In genomic region chr16:76773466-76773865, GRCm38 (mm10) we compare ENCODE assay signal across 28 mouse cellular contexts.
"Had no signal": no experiment of that assay in that cellular context is flagged by ENCODE, and none has a peak within 500 bp of the region (broad histone marks: within the 10 kb centered on the region; RNA-seq: fewer than 3 reads in every experiment).

No protein-coding gene starts in this region.

- H3K4me2 ChIP-seq: embryonic facial prominence, embryonic 12.5 days; embryonic facial prominence, embryonic 13.5 days; embryonic facial prominence, embryonic 15.5 days; forebrain, embryonic 12.5 days; forebrain, embryonic 13.5 days; forebrain, embryonic 15.5 days had no signal

- H3K4me1 ChIP-seq: embryonic facial prominence, embryonic 10.5 days; embryonic facial prominence, embryonic 12.5 days; embryonic facial prominence, embryonic 13.5 days; embryonic facial prominence, embryonic 15.5 days; forebrain, embryonic 10.5 days; forebrain, embryonic 12.5 days; forebrain, embryonic 13.5 days; forebrain, embryonic 15.5 days had no signal

- ATAC-seq: forebrain, embryonic 13.5 days; forebrain, embryonic 14.5 days; forebrain, embryonic 15.5 days; forebrain, embryonic 16.5 days; forebrain, postnatal 0 days had no signal

- H3K9me3 ChIP-seq: embryonic facial prominence, embryonic 10.5 days; embryonic facial prominence, embryonic 12.5 days; embryonic facial prominence, embryonic 13.5 days; embryonic facial prominence, embryonic 15.5 days; forebrain, embryonic 10.5 days; forebrain, embryonic 12.5 days; forebrain, embryonic 13.5 days; forebrain, embryonic 15.5 days had no signal

- H3K4me3 ChIP-seq: embryonic facial prominence, embryonic 10.5 days; embryonic facial prominence, embryonic 12.5 days; embryonic facial prominence, embryonic 13.5 days; embryonic facial prominence, embryonic 15.5 days; erythroblast, embryonic 14.5 days; forebrain, embryonic 10.5 days; forebrain, embryonic 12.5 days; forebrain, embryonic 13.5 days; forebrain, embryonic 15.5 days; gastrocnemius, adult 2 months; heart, adult 2 months had no signal

- DNase-seq: cerebellum, adult 8-10 months; cerebellum, adult 9-10 months; cerebellum, adult 9-11 months; cerebellum, postnatal 10 days; cerebellum, postnatal 14 days; cerebellum, postnatal 25 days; cerebellum, postnatal 36 days; embryo, embryonic 11 days; forebrain, postnatal 0 days; gastrocnemius, adult 2 months; gastrocnemius, postnatal 10 days; gastrocnemius, postnatal 14 days; gastrocnemius, postnatal 25 days; gastrocnemius, postnatal 36 days; heart, adult 11 months; heart, adult 18-20 months; heart, adult 2 months had no signal

- H3K27ac ChIP-seq: embryonic facial prominence, embryonic 10.5 days; embryonic facial prominence, embryonic 12.5 days; embryonic facial prominence, embryonic 13.5 days; embryonic facial prominence, embryonic 15.5 days; forebrain, embryonic 10.5 days; forebrain, embryonic 12.5 days; forebrain, embryonic 13.5 days; forebrain, embryonic 15.5 days; gastrocnemius, adult 2 months; heart, adult 2 months had no signal

- H3K27me3 ChIP-seq: embryonic facial prominence, embryonic 12.5 days; embryonic facial prominence, embryonic 13.5 days; embryonic facial prominence, embryonic 15.5 days; forebrain, embryonic 12.5 days; forebrain, embryonic 13.5 days; forebrain, embryonic 15.5 days had no signal

- H3K9ac ChIP-seq: embryonic facial prominence, embryonic 12.5 days; embryonic facial prominence, embryonic 13.5 days; embryonic facial prominence, embryonic 15.5 days; forebrain, embryonic 12.5 days; forebrain, embryonic 13.5 days; forebrain, embryonic 15.5 days; forebrain, postnatal 0 days had no signal

- H3K36me3 ChIP-seq: embryonic facial prominence, embryonic 10.5 days; embryonic facial prominence, embryonic 12.5 days; embryonic facial prominence, embryonic 13.5 days; embryonic facial prominence, embryonic 15.5 days; forebrain, embryonic 10.5 days; forebrain, embryonic 12.5 days; forebrain, embryonic 15.5 days had no signal
